Mouse (Mus musculus) MEL-GATA-1-ER (cell line): ENCODE results near the gene Map4k4.

Experiments
- DNase-seq: peaks from one replicate; pipeline ENCODE4 v3.0.0-alpha.2; 2012; ENCODE audit warnings: low read depth; ENCODE audit errors: extremely low read depth

Gene Map4k4

GRCm38 (mm10) chr1:39896581-39896980 is 4.1 kb upstream of the Map4k4 start:
- no peak for DNase-seq

GRCm38 (mm10) chr1:39898686-39899085 is 2.0 kb upstream of the Map4k4 start:
- no peak for DNase-seq

- no peak for DNase-seq
Measured at GRCm38 (mm10) chr1:39901063-39901811, 524 bp downstream of the Map4k4 start.

- DNase-seq, result no peak
Measured at GRCm38 (mm10) chr1:39901851-39902703, 1.4 kb downstream of the Map4k4 start.

GRCm38 (mm10) chr1:39902704-39903151 is 2.0 kb downstream of the Map4k4 start:
- no peak for DNase-seq

GRCm38 (mm10) chr1:39904720-39905119 is 4.0 kb downstream of the Map4k4 start:
- DNase-seq, result no peak

GRCm38 (mm10) chr1:39906921-39907320 is 6.2 kb downstream of the Map4k4 start:
- DNase-seq, result no peak

GRCm38 (mm10) chr1:39908976-39909375 is 8.3 kb downstream of the Map4k4 start:
- DNase-seq, result no peak

- no peak for DNase-seq
Measured at GRCm38 (mm10) chr1:39911446-39911845, 10.7 kb downstream of the Map4k4 start.

GRCm38 (mm10) chr1:39913256-39913655 is 12.5 kb downstream of the Map4k4 start:
- DNase-seq, result no peak

- DNase-seq, result no peak
Measured at GRCm38 (mm10) chr1:39916144-39916543, 15.4 kb downstream of the Map4k4 start.

- DNase-seq, result no peak
Measured at GRCm38 (mm10) chr1:39917855-39918516, 17.3 kb downstream of the Map4k4 start.

GRCm38 (mm10) chr1:39918517-39919115 is 17.9 kb downstream of the Map4k4 start:
- no peak for DNase-seq

- DNase-seq, result no peak
Measured at GRCm38 (mm10) chr1:39920616-39921015, 19.9 kb downstream of the Map4k4 start.

- DNase-seq, result no peak
Measured at GRCm38 (mm10) chr1:39921996-39922395, 21.3 kb downstream of the Map4k4 start.

GRCm38 (mm10) chr1:39922714-39923113 is 22.0 kb downstream of the Map4k4 start:
- peak; percentile 15 for DNase-seq

GRCm38 (mm10) chr1:39923395-39924337 is 23.0 kb downstream of the Map4k4 start:
- no peak for DNase-seq

GRCm38 (mm10) chr1:39931055-39931454 is 30.3 kb downstream of the Map4k4 start:
- no peak for DNase-seq

- DNase-seq, result no peak
Measured at GRCm38 (mm10) chr1:39932216-39932739, 31.6 kb downstream of the Map4k4 start.

- no peak for DNase-seq
Measured at GRCm38 (mm10) chr1:39932922-39933321, 32.2 kb downstream of the Map4k4 start.
